Mouse (Mus musculus): Measurements from ENCODE around the gene Gm27021. TPM values are rescaled to one million over a fixed set of nuclear protein-coding genes. Genes with fewer than 3 reads are reported as not detected.

The Gm27021 gene
- total RNA-seq, 1 experiment from 2014 or later, result not detected

- ATAC-seq (replicated peaks in 1 of 2; ENCODE audit: insufficient read depth in 1 of 2, low FRiP score in 2 of 2, low TSS enrichment in 1 of 2, low read depth in 1 of 2, poor library complexity in 2 of 2, severe bottlenecking in 2 of 2), result peak; percentile 20 to 27; a peak in 3 of 4 replicates
These were observed 101.2 kb downstream of the Gm27021 start for GRCm38 (mm10) chr8:120566681-120567080.

- ATAC-seq (replicated peaks in 1 of 2; ENCODE audit: insufficient read depth in 1 of 2, low FRiP score in 2 of 2, low TSS enrichment in 1 of 2, low read depth in 1 of 2, poor library complexity in 2 of 2, severe bottlenecking in 2 of 2), result no peak
These were observed 102.6 kb downstream of the Gm27021 start for GRCm38 (mm10) chr8:120565151-120565711.

- peak; percentile 82 to 86 for ATAC-seq (replicated peaks in 1 of 2; ENCODE audit: insufficient read depth in 1 of 2, low FRiP score in 2 of 2, low TSS enrichment in 1 of 2, low read depth in 1 of 2, poor library complexity in 2 of 2, severe bottlenecking in 2 of 2)
These were observed 103.7 kb downstream of the Gm27021 start for GRCm38 (mm10) chr8:120563851-120564837.

GRCm38 (mm10) chr8:120563348-120563724 lies 104.5 kb downstream of the Gm27021 start:
- no peak for ATAC-seq (replicated peaks in 1 of 2; ENCODE audit: insufficient read depth in 1 of 2, low FRiP score in 2 of 2, low TSS enrichment in 1 of 2, low read depth in 1 of 2, poor library complexity in 2 of 2, severe bottlenecking in 2 of 2)

- ATAC-seq (replicated peaks in 1 of 2; ENCODE audit: insufficient read depth in 1 of 2, low FRiP score in 2 of 2, low TSS enrichment in 1 of 2, low read depth in 1 of 2, poor library complexity in 2 of 2, severe bottlenecking in 2 of 2), result no peak
These were observed 105.1 kb downstream of the Gm27021 start for GRCm38 (mm10) chr8:120562680-120563347.

GRCm38 (mm10) chr8:120561539-120562435 lies 106.1 kb downstream of the Gm27021 start:
- ATAC-seq (replicated peaks in 1 of 2; ENCODE audit: insufficient read depth in 1 of 2, low FRiP score in 2 of 2, low TSS enrichment in 1 of 2, low read depth in 1 of 2, poor library complexity in 2 of 2, severe bottlenecking in 2 of 2), result no peak

GRCm38 (mm10) chr8:120560535-120560934 lies 107.3 kb downstream of the Gm27021 start:
- no peak for ATAC-seq (replicated peaks in 1 of 2; ENCODE audit: insufficient read depth in 1 of 2, low FRiP score in 2 of 2, low TSS enrichment in 1 of 2, low read depth in 1 of 2, poor library complexity in 2 of 2, severe bottlenecking in 2 of 2)

- no peak for ATAC-seq (replicated peaks in 1 of 2; ENCODE audit: insufficient read depth in 1 of 2, low FRiP score in 2 of 2, low TSS enrichment in 1 of 2, low read depth in 1 of 2, poor library complexity in 2 of 2, severe bottlenecking in 2 of 2)
These were observed 108.2 kb downstream of the Gm27021 start for GRCm38 (mm10) chr8:120559654-120560053.

Other genes starting within 250 kb of the Gm27021 start
- 24.0 and 46.7 TPM in 2 replicates for gene Gins2, start 78.8 kb downstream of the Gm27021 start, total RNA-seq (2017)
- 1.6 TPM in 1 of 2 replicates, not detected in the other for gene 1190005I06Rik, start 20.4 kb downstream of the Gm27021 start, total RNA-seq (2017)
- gene Cox4i1, start 143 bp upstream of the Gm27021 start, total RNA-seq (2017), result 291 and 395 TPM in 2 replicates
- gene Emc8, start 494 bp upstream of the Gm27021 start, total RNA-seq (2017), result 34.8 and 40.2 TPM in 2 replicates
- gene Irf8, start 68.3 kb upstream of the Gm27021 start, total RNA-seq (2017), result 18.7 and 31.0 TPM in 2 replicates

Measured in hematopoietic stem cell, adult 5-6 weeks (primary cell).